Mouse (Mus musculus) limb, embryonic 12.5 days (tissue): Measurements from ENCODE around the gene Ndufv3. TPM values are rescaled to one million over a fixed set of nuclear protein-coding genes. Genes with fewer than 3 reads are reported as not detected.

Experiments
- ATAC-seq: fragments of 200-750 bp; cut with Nextera tagmentation; 2 replicates; pipeline ENCODE4 v1.8.0; 2017; ENCODE audit warnings: low read depth, moderate TSS enrichment; ENCODE audit not compliant: insufficient number of reproducible peaks, insufficient read depth, low FRiP score, low TSS enrichment
- H3K27ac ChIP-seq: fragments of 300-500 bp; sonication (generic); 2 replicates; pipeline ENCODE4 v1.5.1; 2016; ENCODE audit warnings: mild to moderate bottlenecking, moderate library complexity
- H3K27me3 ChIP-seq: fragments of 300-500 bp; sonication (generic); 2 replicates; pipeline ENCODE4 v1.6.1; 2016; ENCODE audit warnings: mild to moderate bottlenecking, moderate library complexity
- H3K36me3 ChIP-seq: fragments of 300-500 bp; sonication (generic); 2 replicates; pipeline ENCODE4 v1.6.1; 2016; ENCODE audit warnings: mild to moderate bottlenecking, moderate library complexity
- H3K4me1 ChIP-seq: fragments of 300-500 bp; sonication (generic); replicated peaks from 2 replicates; pipeline ENCODE4 v1.6.1; 2016
- H3K4me2 ChIP-seq: fragments of 300-500 bp; sonication (generic); 2 replicates; pipeline ENCODE4 v1.6.1; 2016; ENCODE audit warnings: mild to moderate bottlenecking, moderate library complexity
- H3K4me3 ChIP-seq: fragments of 300-500 bp; sonication (generic); replicated peaks from 2 replicates; pipeline ENCODE4 v1.5.1; 2016; ENCODE audit warnings: mild to moderate bottlenecking
- H3K9ac ChIP-seq: fragments of 300-500 bp; sonication (generic); replicated peaks from 2 replicates; pipeline ENCODE4 v1.6.1; 2016; ENCODE audit warnings: mild to moderate bottlenecking, moderate library complexity
- H3K9me3 ChIP-seq: fragments of 300-500 bp; sonication (generic); 2 replicates; pipeline ENCODE4 v1.6.1; 2016; ENCODE audit warnings: mild to moderate bottlenecking, moderate library complexity
- WGBS: fragments of 180-500 bp; shearing (Covaris S2); methylation state at CpG from one replicate; pipeline ENCODE4 v1.1.7; 2016; 5-methylcytosine and 5-hydroxymethylcytosine counted together
- polyA plus RNA-seq: library from polyadenylated mRNA; unstranded; fragments of >200 nt; fragmentation: Nextera tagmentation; extraction: Ambion mirVana; gene quantifications from 2 replicates; pipeline ENCODE4 v1.2.1, GENCODE M21; 2016

The Ndufv3 gene
- polyA plus RNA-seq, 1 experiment from 2014 or later, result 250 TPM

DNA sequence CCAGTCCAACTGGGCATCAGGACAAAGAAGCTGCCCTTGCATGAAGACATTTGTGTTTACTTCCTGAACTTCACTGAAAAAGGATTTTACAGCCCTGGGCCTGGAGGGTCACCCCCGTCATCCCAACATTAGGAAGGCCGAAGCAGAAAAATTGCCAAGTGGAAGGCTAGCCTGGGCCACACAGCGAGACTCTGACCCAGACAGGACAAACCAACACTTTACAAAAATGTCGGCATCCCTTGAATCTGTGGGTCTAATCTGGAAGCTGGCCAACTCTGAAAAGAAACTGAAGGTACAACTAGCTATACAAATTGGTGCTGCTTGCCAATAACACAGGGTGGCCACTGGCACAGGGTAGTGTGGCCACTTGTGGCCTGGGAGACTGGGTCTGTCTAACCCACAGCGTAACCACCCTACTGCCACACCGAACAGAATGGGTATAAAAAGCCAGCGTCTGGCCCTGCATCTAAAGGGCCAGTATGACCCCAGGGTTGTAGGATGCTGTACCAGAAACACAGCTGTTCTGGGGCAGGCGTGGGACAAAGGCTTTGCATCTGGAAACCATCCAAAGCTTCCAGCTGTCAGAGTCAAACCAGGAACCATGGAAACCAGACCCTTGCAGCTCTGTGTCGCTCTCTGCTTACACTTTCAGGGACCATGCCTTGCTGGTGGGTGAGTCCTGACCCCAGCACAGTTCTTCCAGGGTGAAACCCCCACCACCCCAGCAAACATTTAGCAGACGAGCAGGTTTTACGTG is 37.4 kb downstream of the Ndufv3 start:
- H3K4me3 ChIP-seq, result no peak overlapping the region
- no peaks in the 10 kb centered on the region for H3K9me3 ChIP-seq
- ATAC-seq, result peak; percentile 86
- H3K4me1 ChIP-seq, result peaks cover 25% of the 10 kb centered on the region
- no peak overlapping the region for H3K9ac ChIP-seq
- 34% methylated on average over 11 of the region's 11 CpGs for WGBS
- H3K27me3 ChIP-seq, result no peaks in the 10 kb centered on the region
- peak overlapping the region; percentile 92 for H3K27ac ChIP-seq
- H3K36me3 ChIP-seq, result no peaks in the 10 kb centered on the region
- peak overlapping the region; percentile 22 for H3K4me2 ChIP-seq

GRCm38 (mm10) chr17:31557947-31558542 is 38.1 kb downstream of the Ndufv3 start:
- peak overlapping the region; percentile 92 for H3K27ac ChIP-seq
- WGBS, result 59% methylated on average over 10 of the region's 10 CpGs
- peak; percentile 46 for ATAC-seq
- peak overlapping the region; percentile 22 for H3K4me2 ChIP-seq
- H3K4me1 ChIP-seq, result peaks cover 25% of the 10 kb centered on the region
- H3K27me3 ChIP-seq, result no peaks in the 10 kb centered on the region
- no peak overlapping the region for H3K9ac ChIP-seq
- H3K4me3 ChIP-seq, result no peak overlapping the region
- no peaks in the 10 kb centered on the region for H3K9me3 ChIP-seq
- H3K36me3 ChIP-seq, result no peaks in the 10 kb centered on the region

GRCm38 (mm10) chr17:31559021-31559789 is 39.3 kb downstream of the Ndufv3 start:
- Histone ChIP-seq H3K4me1 (peaks cover 30% of the 10 kb centered on the region), H3K9me3 (no peaks in the 10 kb centered on the region), H3K4me2 (no peak overlapping the region), H3K27ac (0 out of 2 replicates have a peak overlapping the region, but pooled peaks have one; percentile 92), H3K36me3 (no peaks in the 10 kb centered on the region), H3K4me3 (no peak overlapping the region), H3K27me3 (no peaks in the 10 kb centered on the region), H3K9ac (no peak overlapping the region)
- no peak for ATAC-seq
- WGBS, result 79% methylated on average over 11 of the region's 11 CpGs

GRCm38 (mm10) chr17:31563632-31564014 is 43.7 kb downstream of the Ndufv3 start:
- peak overlapping the region; percentile 78 for H3K4me3 ChIP-seq
- peak overlapping the region; percentile 63 for H3K4me2 ChIP-seq
- WGBS, result 28% methylated on average over 12 of the region's 12 CpGs
- H3K27me3 ChIP-seq, result no peaks in the 10 kb centered on the region
- H3K27ac ChIP-seq, result peak overlapping the region; percentile 89
- no peak for ATAC-seq
- peaks cover 6% of the 10 kb centered on the region; the same call in 1 of the 2 replicates for H3K36me3 ChIP-seq
- no peaks in the 10 kb centered on the region for H3K9me3 ChIP-seq
- peak overlapping the region; percentile 67 for H3K9ac ChIP-seq
- H3K4me1 ChIP-seq, result peaks cover 36% of the 10 kb centered on the region

DNA sequence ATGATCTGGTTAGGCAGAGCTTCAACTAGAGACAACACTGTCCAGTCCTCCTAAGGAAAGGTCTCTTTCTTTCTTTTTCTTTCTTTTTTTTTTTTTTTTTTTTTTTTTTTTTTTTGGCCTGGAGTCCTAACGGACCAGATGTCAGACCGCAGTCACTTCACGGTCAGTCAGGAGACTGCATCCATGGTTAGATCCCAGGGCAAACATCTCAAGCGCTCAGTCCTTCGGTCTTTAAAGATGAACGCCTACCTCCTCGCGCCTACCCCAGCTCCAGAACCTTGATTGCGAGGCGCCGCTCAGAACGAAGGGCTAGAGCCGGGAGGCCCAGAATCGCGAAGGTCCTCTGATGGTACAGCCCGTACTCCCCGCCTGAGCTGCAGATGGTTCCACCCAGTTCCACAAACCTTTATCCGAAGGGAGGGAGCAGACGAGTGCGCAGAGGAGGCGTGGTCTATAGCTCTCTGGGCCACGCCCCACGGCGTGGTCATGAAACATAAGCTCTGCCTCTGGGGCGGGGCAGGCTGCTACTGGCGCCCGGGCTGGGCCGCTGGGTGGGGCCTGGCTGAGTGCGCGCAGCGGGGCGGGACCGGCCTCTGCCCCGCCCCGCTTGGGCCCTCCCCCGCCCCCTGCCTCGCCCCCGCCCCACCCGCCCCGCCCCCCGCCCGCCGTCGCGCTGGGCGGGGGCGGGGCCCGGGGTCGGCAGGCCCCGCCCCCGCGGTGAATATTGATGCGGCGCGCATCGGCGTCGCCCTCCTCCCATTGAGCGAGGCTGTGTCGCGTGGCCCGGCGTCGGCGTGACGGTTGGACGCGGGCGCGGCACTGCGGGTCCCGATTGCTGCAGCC is 44.3 kb downstream of the Ndufv3 start, which contains the start of gene Pknox1:
Gene Pknox1, plus strand, starts transcription at position 720 of the 843 bp plus-strand sequence.
- Histone ChIP-seq H3K27ac (peak within 1 kb of the TSS; percentile 96), H3K4me3 (peak within 1 kb of the TSS; percentile 78), H3K36me3 (peaks cover 6% of the 10 kb centered on the region; the same call in 1 of the 2 replicates), H3K9ac (peak within 1 kb of the TSS; percentile 85), H3K9me3 (no peaks in the 10 kb centered on the region), H3K4me2 (peak within 1 kb of the TSS; percentile 87), H3K27me3 (no peaks in the 10 kb centered on the region), H3K4me1 (peaks cover 30% of the 10 kb centered on the region)
- WGBS, result under 1% methylated on average over 42 of the region's 72 CpGs
- ATAC-seq, result peak; percentile 94

GRCm38 (mm10) chr17:31564858-31565140 is 44.9 kb downstream of the Ndufv3 start:
- WGBS, result 0% methylated on average over 23 of the region's 44 CpGs

GRCm38 (mm10) chr17:31565141-31566056 is 45.5 kb downstream of the Ndufv3 start:
- under 1% methylated on average over 84 of the region's 88 CpGs for WGBS
- Histone ChIP-seq H3K9me3 (no peaks in the 10 kb centered on the region), H3K27ac (peak overlapping the region; percentile 96), H3K4me3 (peak overlapping the region; percentile 78), H3K4me2 (peak overlapping the region; percentile 87), H3K9ac (peak overlapping the region; percentile 85), H3K4me1 (peaks cover 30% of the 10 kb centered on the region), H3K36me3 (peaks cover 6% of the 10 kb centered on the region; the same call in 1 of the 2 replicates), H3K27me3 (no peaks in the 10 kb centered on the region)
- peak; percentile 13 for ATAC-seq

More at GRCm38 (mm10) chr17:31564858-31565140, 44.9 kb downstream of the Ndufv3 start:
- H3K4me2 ChIP-seq, result peak overlapping the region; percentile 87
- H3K9me3 ChIP-seq, result no peaks in the 10 kb centered on the region
- H3K36me3 ChIP-seq, result peaks cover 6% of the 10 kb centered on the region; the same call in 1 of the 2 replicates
- ATAC-seq, result no peak
- peak overlapping the region; percentile 96 for H3K27ac ChIP-seq
- no peaks in the 10 kb centered on the region for H3K27me3 ChIP-seq
- H3K4me1 ChIP-seq, result peaks cover 30% of the 10 kb centered on the region
- peak overlapping the region; percentile 78 for H3K4me3 ChIP-seq
- H3K9ac ChIP-seq, result peak overlapping the region; percentile 85

DNA sequence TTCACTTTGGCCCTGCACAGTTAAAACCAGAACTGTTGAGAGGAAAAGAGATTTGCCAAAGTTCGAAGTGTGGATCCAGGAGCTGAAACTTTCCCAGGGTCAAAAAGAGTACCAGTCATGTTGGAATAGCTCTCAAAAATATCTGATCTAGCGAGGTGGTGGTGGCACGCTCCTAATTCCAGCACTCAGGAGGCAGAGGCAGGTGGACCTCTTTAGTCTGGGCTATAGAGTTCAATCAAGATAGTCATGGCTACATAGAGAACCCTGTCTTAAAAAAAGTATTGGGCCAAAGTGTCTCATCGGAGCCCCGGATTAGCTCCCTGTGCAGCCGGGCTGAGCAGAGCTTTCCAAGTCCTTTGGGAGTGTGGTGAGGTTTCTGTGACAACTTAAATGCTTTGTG is 46.4 kb downstream of the Ndufv3 start:
- Histone ChIP-seq H3K36me3 (peaks cover 6% of the 10 kb centered on the region; the same call in 1 of the 2 replicates), H3K9me3 (no peaks in the 10 kb centered on the region), H3K27me3 (no peaks in the 10 kb centered on the region), H3K9ac (peak overlapping the region; percentile 85), H3K4me1 (peaks cover 30% of the 10 kb centered on the region), H3K27ac (peak overlapping the region; percentile 96; the same call in 1 of the 2 replicates), H3K4me3 (peak overlapping the region; percentile 78), H3K4me2 (peak overlapping the region; percentile 87)
- WGBS, result 81% methylated on average over 6 of the region's 6 CpGs
- no peak for ATAC-seq

- Histone ChIP-seq H3K27ac (no peak overlapping the region), H3K4me2 (no peak overlapping the region), H3K4me1 (peaks cover 27% of the 10 kb centered on the region), H3K27me3 (no peaks in the 10 kb centered on the region), H3K36me3 (peaks cover 6% of the 10 kb centered on the region; the same call in 1 of the 2 replicates), H3K9me3 (no peaks in the 10 kb centered on the region), H3K9ac (no peak overlapping the region), H3K4me3 (no peak overlapping the region)
- WGBS, result 88% methylated on average over 1 of the region's 1 CpGs
- ATAC-seq, result no peak
Observed at GRCm38 (mm10) chr17:31569756-31570155, 49.8 kb downstream of the Ndufv3 start.
